Mouse (Mus musculus) midbrain, postnatal 0 days (tissue): ENCODE results near the gene Tomm34. TPM values are rescaled to one million over a fixed set of nuclear protein-coding genes. Genes with fewer than 3 reads are reported as not detected.

Experiments used
- ATAC-seq: fragments of 200-750 bp; cut with Nextera tagmentation; 2 replicates; pipeline ENCODE4 v1.8.0; 2017; ENCODE audit warnings: moderate number of reproducible peaks, mild to moderate bottlenecking, moderate TSS enrichment, moderate library complexity; ENCODE audit not compliant: low FRiP score
- DNase-seq: peaks from one replicate; pipeline ENCODE4 v3.0.0-alpha.2; 2015; ENCODE audit warnings: low spot score
- H3K27ac ChIP-seq: fragments of 300-500 bp; sonication (generic); 2 replicates; pipeline ENCODE4 v1.5.1; 2014; ENCODE audit warnings: low read depth, mild to moderate bottlenecking, low read length, mixed read lengths
- H3K27me3 ChIP-seq: fragments of 300-500 bp; sonication (generic); 2 replicates; pipeline ENCODE4 v1.6.1; 2014; ENCODE audit warnings: low read length, control low read depth, mixed read lengths; ENCODE audit not compliant: insufficient read depth
- H3K36me3 ChIP-seq: fragments of 300-500 bp; sonication (generic); 2 replicates; pipeline ENCODE4 v1.6.1; 2014; ENCODE audit warnings: low read length, control low read depth, mixed read lengths; ENCODE audit not compliant: insufficient read depth
- H3K4me1 ChIP-seq: fragments of 300-500 bp; sonication (generic); 2 replicates; pipeline ENCODE4 v1.6.1; 2014; ENCODE audit warnings: mild to moderate bottlenecking, control low read depth, antibody characterized with exemption, low read length, mixed read lengths; ENCODE audit not compliant: insufficient read depth
- H3K4me2 ChIP-seq: fragments of 300-500 bp; sonication (generic); 2 replicates; pipeline ENCODE4 v1.6.1; 2014; ENCODE audit warnings: low read depth, mild to moderate bottlenecking, low read length, mixed read lengths; ENCODE audit not compliant: poor library complexity, severe bottlenecking
- H3K4me3 ChIP-seq: fragments of 300-500 bp; sonication (generic); 2 replicates; pipeline ENCODE4 v1.5.1; 2014; ENCODE audit warnings: low read depth, mild to moderate bottlenecking, low read length, moderate library complexity
- H3K9ac ChIP-seq: fragments of 300-500 bp; sonication (generic); replicated peaks from 2 replicates; pipeline ENCODE4 v1.6.1; 2014; ENCODE audit warnings: mild to moderate bottlenecking, low read length, moderate library complexity, mixed read lengths; ENCODE audit not compliant: poor library complexity, severe bottlenecking
- H3K9me3 ChIP-seq: fragments of 300-500 bp; sonication (generic); 2 replicates; pipeline ENCODE4 v1.6.1; 2016; ENCODE audit warnings: low read length, control low read depth
- CTCF ChIP-seq: IDR thresholded peaks from 2 replicates; pipeline ENCODE4 v1.5.1; 2016; ENCODE audit warnings: antibody characterized with exemption, mild to moderate bottlenecking
- WGBS: fragments of 180-500 bp; shearing (Covaris S2); extraction: QIAGEN DNeasy Blood & Tissue Kit; methylation state at CpG from one replicate; pipeline ENCODE4 v1.1.7; 2014; 5-methylcytosine and 5-hydroxymethylcytosine counted together
- polyA plus RNA-seq: library from polyadenylated mRNA; unstranded; fragments of >200 nt; fragmentation: Nextera tagmentation; extraction: Ambion mirVana; gene quantifications from 2 replicates; pipeline ENCODE4 v1.2.1, GENCODE M21; 2015
- total RNA-seq: library from RNA; depleted of rRNA; stranded (reverse); fragments of >200 nt; gene quantifications from 2 replicates; pipeline ENCODE4 v1.2.3, GENCODE M21; 2014

The Tomm34 gene
- total and polyA plus RNA-seq, 2 experiments from 2014 or later = 34.7 to 46.7 TPM

GRCm38 (mm10) chr2:164019943-164020342 lies 51.0 kb downstream of the Tomm34 start:
- Histone ChIP-seq H3K4me3 (no peak overlapping the region), H3K9ac (no peak overlapping the region), H3K4me1 (no peaks in the 10 kb centered on the region), H3K36me3 (peaks cover 36% of the 10 kb centered on the region), H3K9me3 (no peaks in the 10 kb centered on the region), H3K4me2 (no peak overlapping the region), H3K27me3 (no peaks in the 10 kb centered on the region), H3K27ac (no peak overlapping the region)
- 93% methylated on average over 4 of the region's 4 CpGs for WGBS
- DNase-seq = no peak
- TF ChIP-seq CTCF = peak; percentile 43
- ATAC-seq = no peak

- Histone ChIP-seq H3K27me3 (no peaks in the 10 kb centered on the region), H3K4me3 (no peak overlapping the region), H3K4me2 (no peak overlapping the region), H3K9ac (no peak overlapping the region), H3K9me3 (no peaks in the 10 kb centered on the region), H3K4me1 (no peaks in the 10 kb centered on the region), H3K27ac (no peak overlapping the region), H3K36me3 (peaks cover 36% of the 10 kb centered on the region)
- peak; percentile 28 for DNase-seq
- no peak for ATAC-seq
- 95% methylated on average over 3 of the region's 3 CpGs for WGBS
- TF ChIP-seq CTCF = peak; percentile 61
Observed at GRCm38 (mm10) chr2:164018910-164019309, 52.1 kb downstream of the Tomm34 start.

- H3K9ac ChIP-seq = no peak overlapping the region
- no peaks in the 10 kb centered on the region for H3K4me1 ChIP-seq
- H3K4me3 ChIP-seq = no peak overlapping the region
- ATAC-seq = no peak
- WGBS = 95% methylated on average over 16 of the region's 16 CpGs
- DNase-seq = no peak
- H3K27me3 ChIP-seq = no peaks in the 10 kb centered on the region
- H3K27ac ChIP-seq = no peak overlapping the region
- no peaks in the 10 kb centered on the region for H3K9me3 ChIP-seq
- H3K36me3 ChIP-seq = peaks cover 56% of the 10 kb centered on the region
- no peak overlapping the region for H3K4me2 ChIP-seq
- no peak for TF ChIP-seq CTCF
Observed at GRCm38 (mm10) chr2:164015304-164015703, 55.7 kb downstream of the Tomm34 start.

DNA sequence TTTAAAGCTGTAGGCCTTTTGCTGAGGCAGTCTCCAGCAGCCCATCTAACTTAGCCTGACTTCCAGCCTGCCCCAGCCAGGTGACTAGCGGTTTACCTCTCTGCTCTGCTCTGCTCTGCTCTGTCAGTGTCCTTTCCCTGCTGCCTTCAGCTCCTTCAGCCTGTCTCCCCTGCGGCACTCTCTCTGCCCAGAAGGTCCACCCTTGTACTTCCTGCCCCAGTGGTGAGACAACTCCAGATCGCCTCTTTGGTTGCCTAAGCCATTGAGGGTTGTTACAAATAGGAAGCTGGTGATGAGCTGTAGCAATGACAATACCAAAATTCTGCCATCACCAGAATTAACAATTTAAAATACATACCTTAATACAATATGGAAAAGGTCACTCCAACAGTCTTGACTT lies 60.0 kb downstream of the Tomm34 start:
- no peak overlapping the region for H3K9ac ChIP-seq
- no peak overlapping the region for H3K27ac ChIP-seq
- no peak overlapping the region for H3K4me2 ChIP-seq
- no peak for ATAC-seq
- peaks cover 29% of the 10 kb centered on the region for H3K36me3 ChIP-seq
- no peaks in the 10 kb centered on the region for H3K27me3 ChIP-seq
- no peaks in the 10 kb centered on the region for H3K9me3 ChIP-seq
- no peak overlapping the region for H3K4me3 ChIP-seq
- 95% methylated on average over 3 of the region's 3 CpGs for WGBS
- no peak for DNase-seq
- no peaks in the 10 kb centered on the region for H3K4me1 ChIP-seq
- TF ChIP-seq CTCF = no peak

DNA sequence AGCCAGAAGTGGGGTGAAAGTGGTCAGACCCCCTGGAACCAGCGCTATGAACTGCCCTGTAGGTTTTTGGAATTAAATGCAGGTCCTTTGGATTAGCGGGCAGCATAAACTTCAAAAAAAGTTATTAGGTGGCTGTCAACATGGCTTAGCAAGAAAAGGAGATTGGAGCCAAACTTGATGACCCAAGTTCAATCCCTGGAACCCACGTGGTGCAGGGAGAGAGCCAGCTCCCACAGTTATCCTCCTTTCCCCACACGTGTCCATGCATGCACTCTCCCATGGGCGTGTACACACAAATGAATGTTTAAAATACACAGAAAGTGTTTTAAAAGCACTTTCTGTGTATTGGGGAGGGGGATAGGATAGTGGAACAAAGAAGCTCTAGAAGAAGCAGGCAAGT lies 60.5 kb downstream of the Tomm34 start:
- no peak overlapping the region for H3K4me3 ChIP-seq
- H3K27ac ChIP-seq = no peak overlapping the region
- no peak for ATAC-seq
- no peak for TF ChIP-seq CTCF
- no peaks in the 10 kb centered on the region for H3K4me1 ChIP-seq
- no peaks in the 10 kb centered on the region for H3K27me3 ChIP-seq
- H3K9me3 ChIP-seq = no peaks in the 10 kb centered on the region
- peaks cover 25% of the 10 kb centered on the region for H3K36me3 ChIP-seq
- no peak for DNase-seq
- no peak overlapping the region for H3K9ac ChIP-seq
- WGBS = 90% methylated on average over 5 of the region's 5 CpGs
- H3K4me2 ChIP-seq = no peak overlapping the region

- 92% methylated on average over 6 of the region's 6 CpGs for WGBS
- H3K4me3 ChIP-seq = no peak overlapping the region
- no peak overlapping the region for H3K27ac ChIP-seq
- no peaks in the 10 kb centered on the region for H3K9me3 ChIP-seq
- H3K27me3 ChIP-seq = no peaks in the 10 kb centered on the region
- TF ChIP-seq CTCF = no peak
- DNase-seq (no peak), ATAC-seq (no peak)
- peaks cover 20% of the 10 kb centered on the region for H3K36me3 ChIP-seq
- no peak overlapping the region for H3K9ac ChIP-seq
- H3K4me1 ChIP-seq = peaks cover 5% of the 10 kb centered on the region; the same call in 1 of the 2 replicates
- no peak overlapping the region for H3K4me2 ChIP-seq
Observed at GRCm38 (mm10) chr2:164009227-164009626, 61.7 kb downstream of the Tomm34 start.
